Mouse (Mus musculus): ENCODE measurements around the gene Map3k12. TPM values are rescaled to one million over a fixed set of nuclear protein-coding genes. Genes with fewer than 3 reads are reported as not detected.

Map3k12 gene
- polyA plus RNA-seq, 1 experiment from 2014 or later: 16.4 TPM

Other genes starting within 250 kb of the Map3k12 start
- 0.15 and 0.23 TPM in 2 replicates for gene Gm9918, start 246.5 kb downstream of the Map3k12 start, polyA plus RNA-seq (2014; fragmentation: Nextera tagmentation; extraction: Ambion mirVana)
- 50.8 and 53.0 TPM in 2 replicates for gene Mfsd5, start 237.6 kb downstream of the Map3k12 start, polyA plus RNA-seq (2014; fragmentation: Nextera tagmentation; extraction: Ambion mirVana)
- 29.4 and 33.3 TPM in 2 replicates for gene Espl1, start 220.8 kb downstream of the Map3k12 start, polyA plus RNA-seq (2014; fragmentation: Nextera tagmentation; extraction: Ambion mirVana)
- 404 and 408 TPM in 2 replicates for gene Pfdn5, start 190.9 kb downstream of the Map3k12 start, polyA plus RNA-seq (2014; fragmentation: Nextera tagmentation; extraction: Ambion mirVana)
- 97.8 and 99.5 TPM in 2 replicates for gene Myg1, start 185.4 kb downstream of the Map3k12 start, polyA plus RNA-seq (2014; fragmentation: Nextera tagmentation; extraction: Ambion mirVana)
- gene Aaas, start 166.3 kb downstream of the Map3k12 start, polyA plus RNA-seq (2014; fragmentation: Nextera tagmentation; extraction: Ambion mirVana): 76.5 and 82.5 TPM in 2 replicates
- 0.51 and 0.90 TPM in 2 replicates for gene Sp7, start 149.9 kb downstream of the Map3k12 start, polyA plus RNA-seq (2014; fragmentation: Nextera tagmentation; extraction: Ambion mirVana)
- 11.2 and 11.7 TPM in 2 replicates for gene Sp1, start 110.9 kb downstream of the Map3k12 start, polyA plus RNA-seq (2014; fragmentation: Nextera tagmentation; extraction: Ambion mirVana)
- gene Amhr2, start 71.7 kb downstream of the Map3k12 start, polyA plus RNA-seq (2014; fragmentation: Nextera tagmentation; extraction: Ambion mirVana): 0.37 TPM in 1 of 2 replicates, not detected in the other
- 92.7 and 110 TPM in 2 replicates for gene Prr13, start 58.0 kb downstream of the Map3k12 start, polyA plus RNA-seq (2014; fragmentation: Nextera tagmentation; extraction: Ambion mirVana)
- 234 and 255 TPM in 2 replicates for gene Pcbp2, start 46.5 kb downstream of the Map3k12 start, polyA plus RNA-seq (2014; fragmentation: Nextera tagmentation; extraction: Ambion mirVana)
- gene Gm10337, start 13.3 kb downstream of the Map3k12 start, polyA plus RNA-seq (2014; fragmentation: Nextera tagmentation; extraction: Ambion mirVana): 6.7 TPM in 1 of 2 replicates, not detected in the other
- 91.2 and 96.6 TPM in 2 replicates for gene Tarbp2, start 1.1 kb upstream of the Map3k12 start, polyA plus RNA-seq (2014; fragmentation: Nextera tagmentation; extraction: Ambion mirVana)
- 0.98 and 1.9 TPM in 2 replicates for gene Npff, start 7.9 kb upstream of the Map3k12 start, polyA plus RNA-seq (2014; fragmentation: Nextera tagmentation; extraction: Ambion mirVana)
- gene Gm28047, start 108.0 kb upstream of the Map3k12 start, polyA plus RNA-seq (2014; fragmentation: Nextera tagmentation; extraction: Ambion mirVana): 0.08 TPM in 1 of 2 replicates, not detected in the other
- 9.8 and 13.1 TPM in 2 replicates for gene Atf7, start 108.4 kb upstream of the Map3k12 start, polyA plus RNA-seq (2014; fragmentation: Nextera tagmentation; extraction: Ambion mirVana)
- gene Atp5g2, start 155.3 kb upstream of the Map3k12 start, polyA plus RNA-seq (2014; fragmentation: Nextera tagmentation; extraction: Ambion mirVana): 67.4 and 71.3 TPM in 2 replicates
- gene Calcoco1, start 205.1 kb upstream of the Map3k12 start, polyA plus RNA-seq (2014; fragmentation: Nextera tagmentation; extraction: Ambion mirVana): 27.5 and 28.3 TPM in 2 replicates